Mouse (Mus musculus) thymus, postnatal 0 days (tissue): ENCODE data around the gene Hus1. TPM values are rescaled to one million over a fixed set of nuclear protein-coding genes. Genes with fewer than 3 reads are reported as not detected.
A peak's percentile ranks its signal among the peaks of the same experiment; 100 is the strongest.

Source experiments
- DNase-seq: peaks from one replicate; pipeline ENCODE4 v3.0.0-alpha.2; 2015; ENCODE audit warnings: low spot score
- polyA plus RNA-seq: library from polyadenylated mRNA; unstranded; fragments of >200 nt; fragmentation: Nextera tagmentation; extraction: Ambion mirVana; gene quantifications from 2 replicates; pipeline ENCODE4 v1.2.1, GENCODE M21; 2015

Gene Hus1
- polyA plus RNA-seq, 1 experiment from 2014 or later = 9.4 TPM

- peak; percentile 76 for DNase-seq
Observed at GRCm38 (mm10) chr11:8983237-8983861, 27.6 kb downstream of the Hus1 start.

- DNase-seq = no peak
Observed at GRCm38 (mm10) chr11:8978154-8978553, 32.8 kb downstream of the Hus1 start.

GRCm38 (mm10) chr11:8973166-8973565 lies 37.8 kb downstream of the Hus1 start, which contains the start of gene Pkd1l1:
Gene Pkd1l1, minus strand, starts transcription at chr11:8973266.
- no peak for DNase-seq

GRCm38 (mm10) chr11:8972093-8972492 lies 38.9 kb downstream of the Hus1 start:
- DNase-seq = no peak

- DNase-seq = no peak
Observed at GRCm38 (mm10) chr11:8970509-8970908, 40.5 kb downstream of the Hus1 start.

GRCm38 (mm10) chr11:8968094-8968493 lies 42.9 kb downstream of the Hus1 start:
- DNase-seq = no peak

GRCm38 (mm10) chr11:8958572-8958971 lies 52.4 kb downstream of the Hus1 start:
- DNase-seq = no peak

- no peak for DNase-seq
Observed at GRCm38 (mm10) chr11:8958108-8958507, 52.9 kb downstream of the Hus1 start.

GRCm38 (mm10) chr11:8957023-8957422 lies 54.0 kb downstream of the Hus1 start:
- peak; percentile 5 for DNase-seq

GRCm38 (mm10) chr11:8955678-8956077 lies 55.3 kb downstream of the Hus1 start:
- DNase-seq = peak; percentile 40

- no peak for DNase-seq
Observed at GRCm38 (mm10) chr11:8949765-8950430, 61.1 kb downstream of the Hus1 start.

- DNase-seq = no peak
Observed at GRCm38 (mm10) chr11:8948871-8949270, 62.1 kb downstream of the Hus1 start.

- no peak for DNase-seq
Observed at GRCm38 (mm10) chr11:8944114-8944513, 66.9 kb downstream of the Hus1 start.

Other genes with a start within 250 kb of the Hus1 start
- 0.01 and 0.05 TPM in 2 replicates for gene Pkd1l1, start 37.9 kb downstream of the Hus1 start, polyA plus RNA-seq
- gene Gm11992, start 37.4 kb upstream of the Hus1 start, polyA plus RNA-seq = 0.31 and 0.43 TPM in 2 replicates
- 0.20 TPM in 1 of 2 replicates, not detected in the other for gene Sun3, start 37.8 kb upstream of the Hus1 start, polyA plus RNA-seq
- gene Upp1, start 106.9 kb upstream of the Hus1 start, polyA plus RNA-seq = 5.0 and 5.7 TPM in 2 replicates
- 0.05 TPM in 2 replicates for gene Abca13, start 180.8 kb upstream of the Hus1 start, polyA plus RNA-seq